Mouse (Mus musculus): ENCODE data around the gene Trim80. TPM values are rescaled to one million over a fixed set of nuclear protein-coding genes. Genes with fewer than 3 reads are reported as not detected.
A peak's percentile ranks its signal among the peaks of the same experiment; 100 is the strongest.

Trim80 gene
- polyA plus RNA-seq, 1 experiment from 2014 or later, result 0.19 TPM

- Histone ChIP-seq H3K4me1 (peaks cover 53% of the 10 kb centered on the region), H3K36me3 (peaks cover 52% of the 10 kb centered on the region), H3K9me3 (no peaks in the 10 kb centered on the region), H3K4me3 (peak within 1 kb of the TSS; percentile 97), H3K27ac (peak within 1 kb of the TSS; percentile 99), H3K27me3 (ENCODE audit: insufficient read depth, poor library complexity, severe bottlenecking) (no peaks in the 10 kb centered on the region)
- WGBS, result 0% methylated on average over 53 of the region's 56 CpGs
- peak; percentile 98 for DNase-seq (ENCODE audit: low spot score)
Measured at GRCm38 (mm10) chr11:115419531-115420237, 20.7 kb upstream of the Trim80 start, which contains the start of the genes Atp5h and Kctd2. Atp5h (minus strand) TSS chr11:115419962. Kctd2 (plus strand) TSS chr11:115420128.

DNA sequence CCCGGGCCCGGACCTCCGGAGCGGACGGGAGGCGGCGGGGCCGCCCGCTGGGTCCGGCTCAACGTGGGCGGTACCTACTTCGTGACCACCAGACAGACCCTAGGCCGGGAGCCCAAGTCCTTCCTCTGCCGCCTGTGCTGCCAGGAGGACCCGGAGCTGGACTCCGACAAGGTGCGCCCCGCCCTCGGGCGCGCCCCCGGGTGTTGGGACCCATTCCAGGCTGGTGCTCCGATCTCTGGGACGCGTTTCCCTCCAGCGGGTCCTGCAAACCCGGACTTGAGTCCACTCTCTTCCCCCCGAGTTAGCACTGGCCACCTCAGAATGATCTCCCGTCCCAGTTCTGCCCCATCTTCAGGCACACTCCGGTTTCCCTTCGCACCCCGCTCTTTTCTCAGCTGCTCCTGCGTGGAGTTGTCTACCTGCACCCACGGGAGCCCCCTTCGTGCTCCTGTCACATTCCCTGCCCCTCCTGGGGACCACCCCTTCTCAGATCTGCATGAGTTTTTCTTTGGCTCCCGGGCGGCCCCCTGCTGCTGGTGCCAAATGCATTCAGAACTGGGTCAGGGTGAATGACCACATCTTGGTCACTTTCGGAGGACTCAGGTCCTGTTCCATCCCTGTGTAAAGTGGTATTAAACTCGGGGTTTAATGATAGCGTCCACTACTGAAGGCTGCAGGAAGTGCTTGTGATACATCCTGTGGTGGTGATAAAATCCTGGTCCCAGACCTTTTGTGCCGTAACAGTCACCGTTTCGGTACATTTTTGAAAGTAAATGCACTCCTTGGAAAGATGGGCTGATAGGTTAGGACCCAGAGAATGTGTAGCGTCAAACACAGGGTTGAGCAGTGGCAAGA lies 19.8 kb upstream of the Trim80 start:
- no peaks in the 10 kb centered on the region for H3K9me3 ChIP-seq
- 3% methylated on average over 45 of the region's 45 CpGs for WGBS
- peak overlapping the region; percentile 97 for H3K4me3 ChIP-seq
- peak overlapping the region; percentile 99 for H3K27ac ChIP-seq
- peak; percentile 85 for DNase-seq (ENCODE audit: low spot score)
- peaks cover 52% of the 10 kb centered on the region for H3K36me3 ChIP-seq
- no peaks in the 10 kb centered on the region for H3K27me3 ChIP-seq (ENCODE audit: insufficient read depth, poor library complexity, severe bottlenecking)
- H3K4me1 ChIP-seq, result peaks cover 45% of the 10 kb centered on the region

DNA sequence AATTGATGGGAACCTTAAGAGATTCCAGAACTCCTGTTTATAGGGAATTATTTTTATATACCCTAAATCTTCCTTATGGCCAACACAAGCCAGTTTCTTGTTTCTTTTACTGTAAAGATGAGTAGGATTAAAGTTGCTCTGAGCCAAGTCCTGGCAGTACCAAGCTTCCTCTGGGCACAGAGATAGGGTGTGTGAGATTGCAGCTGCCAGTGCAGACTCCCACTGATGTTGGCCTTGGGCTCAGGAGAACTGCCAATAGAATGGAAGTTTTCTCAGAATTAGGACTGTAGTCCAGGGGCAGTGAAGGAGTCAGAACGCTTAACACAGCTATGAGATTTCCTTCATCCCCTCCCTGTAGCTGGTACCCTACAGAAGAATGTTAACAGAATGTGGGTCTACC lies 19.0 kb upstream of the Trim80 start:
- Histone ChIP-seq H3K4me1 (peaks cover 38% of the 10 kb centered on the region), H3K9me3 (no peaks in the 10 kb centered on the region), H3K27me3 (ENCODE audit: insufficient read depth, poor library complexity, severe bottlenecking) (no peaks in the 10 kb centered on the region), H3K36me3 (peaks cover 52% of the 10 kb centered on the region), H3K4me3 (peak overlapping the region; percentile 97), H3K27ac (no peak overlapping the region)
- DNase-seq (ENCODE audit: low spot score), result no peak
- WGBS, result 70% methylated on average over 1 of the region's 1 CpGs

DNA sequence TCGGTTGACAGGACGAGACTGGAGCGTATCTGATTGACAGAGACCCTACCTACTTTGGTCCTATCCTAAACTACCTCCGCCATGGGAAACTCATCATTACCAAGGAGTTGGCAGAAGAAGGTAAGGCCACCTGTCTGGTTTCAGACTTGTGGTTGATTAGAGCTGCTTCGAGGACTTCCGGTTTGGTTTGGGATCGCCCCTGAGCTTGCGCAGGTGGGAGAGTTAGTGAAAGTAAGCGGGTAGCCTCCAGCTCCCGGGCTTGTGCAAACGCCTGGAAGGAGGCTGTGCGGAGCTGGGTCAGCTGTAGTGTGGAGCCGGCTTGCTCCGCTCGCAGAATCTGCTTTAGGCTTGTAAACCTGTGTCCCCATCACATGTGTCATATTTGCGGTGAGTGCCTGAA lies 18.4 kb upstream of the Trim80 start:
- WGBS, result 89% methylated on average over 16 of the region's 16 CpGs
- H3K27ac ChIP-seq, result no peak overlapping the region
- H3K27me3 ChIP-seq (ENCODE audit: insufficient read depth, poor library complexity, severe bottlenecking), result no peaks in the 10 kb centered on the region
- DNase-seq (ENCODE audit: low spot score), result no peak
- no peak overlapping the region for H3K4me3 ChIP-seq
- peaks cover 53% of the 10 kb centered on the region for H3K36me3 ChIP-seq
- H3K4me1 ChIP-seq, result peaks cover 31% of the 10 kb centered on the region
- H3K9me3 ChIP-seq, result no peaks in the 10 kb centered on the region

DNA sequence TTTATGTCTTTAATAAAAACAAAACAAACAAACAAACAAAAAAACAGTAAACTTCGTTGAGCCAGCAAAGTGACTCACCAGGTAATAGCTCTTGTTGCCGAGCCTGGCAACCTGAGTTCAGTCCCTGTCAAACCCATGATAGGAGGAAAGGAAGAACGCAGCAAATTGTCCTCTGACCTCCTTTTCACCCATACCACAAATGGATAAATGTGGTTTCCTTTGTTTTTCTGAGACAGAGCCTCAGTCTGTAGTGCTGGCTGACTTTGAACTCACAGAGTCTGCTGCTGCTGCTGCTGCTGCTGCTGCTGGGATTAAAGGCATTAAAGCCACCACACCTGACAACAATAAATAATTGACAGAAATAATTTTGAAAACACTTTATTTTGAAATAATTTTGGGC lies 17.3 kb upstream of the Trim80 start:
- 83% methylated on average over 3 of the region's 3 CpGs for whole genome bisulfite sequencing

GRCm38 (mm10) chr11:115424666-115425065 lies 15.7 kb upstream of the Trim80 start:
- DNase-seq (ENCODE audit: low spot score), result no peak
- Histone ChIP-seq H3K27ac (no peak overlapping the region), H3K4me3 (no peak overlapping the region), H3K9me3 (no peaks in the 10 kb centered on the region), H3K36me3 (peaks cover 62% of the 10 kb centered on the region), H3K27me3 (ENCODE audit: insufficient read depth, poor library complexity, severe bottlenecking) (no peaks in the 10 kb centered on the region), H3K4me1 (peaks cover 25% of the 10 kb centered on the region)
- WGBS, result 86% methylated on average over 7 of the region's 7 CpGs

More for the DNA sequence above, 17.3 kb upstream of the Trim80 start:
- Histone ChIP-seq H3K4me1 (peaks cover 30% of the 10 kb centered on the region), H3K9me3 (no peaks in the 10 kb centered on the region), H3K27ac (no peak overlapping the region), H3K4me3 (no peak overlapping the region), H3K36me3 (peaks cover 49% of the 10 kb centered on the region), H3K27me3 (ENCODE audit: insufficient read depth, poor library complexity, severe bottlenecking) (no peaks in the 10 kb centered on the region)
- no peak for DNase-seq (ENCODE audit: low spot score)

- peaks cover 24% of the 10 kb centered on the region for H3K4me1 ChIP-seq
- no peak overlapping the region for H3K27ac ChIP-seq
- peaks cover 70% of the 10 kb centered on the region for H3K36me3 ChIP-seq
- no peak overlapping the region for H3K4me3 ChIP-seq
- no peaks in the 10 kb centered on the region for H3K9me3 ChIP-seq
- no peak for DNase-seq (ENCODE audit: low spot score)
- 89% methylated on average over 6 of the region's 6 CpGs for WGBS
- no peaks in the 10 kb centered on the region for H3K27me3 ChIP-seq (ENCODE audit: insufficient read depth, poor library complexity, severe bottlenecking)
Measured at GRCm38 (mm10) chr11:115425671-115426070, 14.7 kb upstream of the Trim80 start.

GRCm38 (mm10) chr11:115427482-115428331 lies 12.6 kb upstream of the Trim80 start:
- WGBS, result 37% methylated on average over 20 of the region's 20 CpGs
- Histone ChIP-seq H3K4me1 (peaks cover 15% of the 10 kb centered on the region), H3K27me3 (ENCODE audit: insufficient read depth, poor library complexity, severe bottlenecking) (no peaks in the 10 kb centered on the region), H3K9me3 (no peaks in the 10 kb centered on the region), H3K27ac (peak overlapping the region; percentile 67), H3K36me3 (peaks cover 80% of the 10 kb centered on the region), H3K4me3 (0 out of 2 replicates have a peak overlapping the region, but pooled peaks have one; percentile 9)
- DNase-seq (ENCODE audit: low spot score), result peak; percentile 88

DNA sequence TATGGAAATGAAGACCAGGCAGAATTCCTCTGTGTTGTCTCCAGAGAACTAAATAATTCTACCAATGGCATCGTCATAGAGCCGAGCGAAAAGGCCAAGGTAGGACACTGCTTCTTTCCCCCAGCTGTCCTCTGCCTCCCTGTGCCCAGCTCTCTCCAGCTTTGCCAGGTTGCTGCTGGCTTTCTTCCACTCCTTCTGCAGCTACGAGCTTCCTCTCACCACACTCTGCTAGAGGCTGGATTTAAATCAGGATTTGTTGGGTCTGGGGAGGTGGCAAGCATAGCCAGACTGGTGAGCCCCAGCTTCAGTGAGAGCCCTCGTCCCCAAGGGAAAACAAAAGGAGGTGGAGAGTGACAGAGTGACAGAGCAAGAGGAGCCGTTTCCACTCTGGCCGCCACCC lies 11.0 kb upstream of the Trim80 start:
- Histone ChIP-seq H3K4me1 (peaks cover 22% of the 10 kb centered on the region), H3K4me3 (no peak overlapping the region), H3K36me3 (peaks cover 76% of the 10 kb centered on the region), H3K27ac (no peak overlapping the region), H3K9me3 (no peaks in the 10 kb centered on the region), H3K27me3 (ENCODE audit: insufficient read depth, poor library complexity, severe bottlenecking) (no peaks in the 10 kb centered on the region)
- WGBS, result 85% methylated on average over 7 of the region's 7 CpGs
- DNase-seq (ENCODE audit: low spot score), result no peak

GRCm38 (mm10) chr11:115430561-115430960 lies 9.8 kb upstream of the Trim80 start:
- Histone ChIP-seq H3K27me3 (ENCODE audit: insufficient read depth, poor library complexity, severe bottlenecking) (no peaks in the 10 kb centered on the region), H3K27ac (no peak overlapping the region), H3K9me3 (no peaks in the 10 kb centered on the region), H3K4me1 (peaks cover 26% of the 10 kb centered on the region), H3K4me3 (no peak overlapping the region), H3K36me3 (peaks cover 63% of the 10 kb centered on the region)
- no peak for DNase-seq (ENCODE audit: low spot score)
- 96% methylated on average over 6 of the region's 6 CpGs for WGBS

DNA sequence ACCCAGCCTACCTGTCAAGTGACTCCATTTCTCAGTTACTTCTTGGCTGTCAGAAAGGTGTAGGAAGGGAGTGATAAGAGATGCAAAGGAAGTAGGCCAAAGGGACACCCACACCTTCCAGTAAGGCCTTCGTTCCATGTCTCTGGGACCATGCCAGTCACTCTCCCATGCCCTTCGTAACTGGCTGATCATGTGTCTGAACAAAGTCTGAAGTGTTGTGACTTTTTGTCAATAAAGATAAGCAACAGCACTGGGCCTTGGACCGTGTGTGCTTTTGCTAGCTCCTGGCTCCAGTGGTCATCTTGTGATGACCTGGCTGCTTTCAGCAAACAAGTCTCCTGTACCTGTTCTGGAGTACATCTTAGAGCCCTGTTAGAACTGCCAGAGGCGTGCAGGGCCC lies 7.5 kb upstream of the Trim80 start:
- Histone ChIP-seq H3K9me3 (no peaks in the 10 kb centered on the region), H3K27me3 (ENCODE audit: insufficient read depth, poor library complexity, severe bottlenecking) (no peaks in the 10 kb centered on the region), H3K27ac (no peak overlapping the region), H3K36me3 (peaks cover 42% of the 10 kb centered on the region), H3K4me1 (peaks cover 30% of the 10 kb centered on the region), H3K4me3 (no peak overlapping the region)
- WGBS, result 71% methylated on average over 4 of the region's 4 CpGs
- DNase-seq (ENCODE audit: low spot score), result no peak

DNA sequence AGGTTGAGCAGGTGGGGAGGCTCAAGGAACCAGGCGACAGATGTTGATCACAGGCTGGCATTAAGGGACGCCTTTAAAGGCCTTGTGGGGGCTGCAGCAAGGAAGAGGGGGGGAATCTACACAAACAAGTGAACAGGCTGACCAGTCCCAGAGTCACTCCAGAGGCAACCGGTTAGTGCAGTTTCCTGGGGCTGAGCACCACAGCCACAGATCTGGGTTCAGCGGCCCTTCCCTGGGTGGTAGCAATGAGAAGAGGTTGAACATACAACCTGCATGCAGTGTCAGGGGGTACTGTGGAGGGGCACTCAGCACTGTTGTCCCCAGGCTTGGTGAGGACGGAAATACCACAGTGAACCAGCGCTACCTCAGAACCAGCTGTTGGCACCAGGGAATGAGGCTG lies 7.0 kb upstream of the Trim80 start:
- peaks cover 25% of the 10 kb centered on the region for H3K4me1 ChIP-seq
- H3K4me3 ChIP-seq, result no peak overlapping the region
- no peak for DNase-seq (ENCODE audit: low spot score)
- no peak overlapping the region for H3K27ac ChIP-seq
- no peaks in the 10 kb centered on the region for H3K9me3 ChIP-seq
- H3K36me3 ChIP-seq, result peaks cover 42% of the 10 kb centered on the region
- H3K27me3 ChIP-seq (ENCODE audit: insufficient read depth, poor library complexity, severe bottlenecking), result no peaks in the 10 kb centered on the region
- 79% methylated on average over 6 of the region's 6 CpGs for WGBS
